Mouse (Mus musculus) ES-CJ7 (cell line): ENCODE measurements at regions not wholly inside any gene's neighbourhood (a gene's known extent, or its start where the extent isn't known, plus 50 kb on each side); places are given as distances from the start of the nearest gene placed in this dataset.

Experiments used
- DNase-seq: peaks from one replicate; pipeline ENCODE4 v3.0.0; 2011; ENCODE audit warnings: low read depth, low spot score

DNA sequence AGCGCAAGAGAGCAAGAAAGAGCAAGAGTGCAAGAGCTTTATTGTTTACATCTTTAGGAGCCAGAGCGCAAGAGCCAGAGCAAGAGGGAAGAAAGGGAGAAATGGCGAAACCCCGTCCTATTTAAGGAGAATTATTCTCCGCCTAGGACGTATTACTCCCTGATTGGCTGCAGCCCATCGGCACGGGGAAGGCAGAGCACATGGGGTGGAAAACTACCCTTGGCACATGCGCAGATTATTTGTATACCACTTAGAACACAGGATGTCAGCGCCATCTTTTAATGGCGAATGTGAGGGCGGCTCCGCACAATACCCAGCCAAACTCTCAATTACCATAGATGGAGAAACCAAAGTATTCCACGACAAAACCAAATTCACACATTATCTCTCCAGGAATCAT lies 2464.4 kb upstream of the Pcdh20 start:
- peak; percentile 13 for DNase-seq

GRCm38 (mm10) chr14:90905270-90905669 lies 2434.1 kb upstream of the Pcdh20 start:
- DNase-seq: no peak

DNA sequence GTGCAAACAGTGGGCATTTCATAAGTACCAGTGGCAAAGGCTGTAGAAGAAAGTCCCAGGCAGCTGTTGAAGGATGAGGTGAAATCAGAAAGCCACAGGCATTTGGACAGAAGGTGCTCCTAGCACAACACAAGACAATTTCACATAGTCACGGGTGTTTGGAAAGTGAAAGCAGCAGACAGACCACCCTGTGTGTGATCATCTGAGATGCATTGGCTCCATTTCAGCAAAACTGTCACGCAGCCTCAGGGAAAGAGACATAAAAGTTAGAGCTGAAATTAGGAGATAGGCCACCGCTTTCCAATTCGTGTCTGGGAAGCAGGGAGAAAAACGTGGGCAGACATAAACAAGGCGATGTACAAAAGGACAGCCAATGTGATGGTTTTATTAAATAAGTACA lies 2418.5 kb upstream of the Pcdh20 start:
- DNase-seq: no peak
